Mouse (Mus musculus) kidney, postnatal 4 days (tissue): ENCODE results near the gene Fam126a.

Source experiments
- DNase-seq, 2 experiments: peaks; one replicate each; pipeline ENCODE4 v3.0.0; 2021; ENCODE audit warnings: mixed read lengths in 2 of 2

Gene Fam126a

GRCm38 (mm10) chr5:24030579-24030969 lies at the start of gene Fam126a:
Fam126a (minus strand) TSS chr5:24030690.
- DNase-seq = peak; percentile 91 to 96

DNA sequence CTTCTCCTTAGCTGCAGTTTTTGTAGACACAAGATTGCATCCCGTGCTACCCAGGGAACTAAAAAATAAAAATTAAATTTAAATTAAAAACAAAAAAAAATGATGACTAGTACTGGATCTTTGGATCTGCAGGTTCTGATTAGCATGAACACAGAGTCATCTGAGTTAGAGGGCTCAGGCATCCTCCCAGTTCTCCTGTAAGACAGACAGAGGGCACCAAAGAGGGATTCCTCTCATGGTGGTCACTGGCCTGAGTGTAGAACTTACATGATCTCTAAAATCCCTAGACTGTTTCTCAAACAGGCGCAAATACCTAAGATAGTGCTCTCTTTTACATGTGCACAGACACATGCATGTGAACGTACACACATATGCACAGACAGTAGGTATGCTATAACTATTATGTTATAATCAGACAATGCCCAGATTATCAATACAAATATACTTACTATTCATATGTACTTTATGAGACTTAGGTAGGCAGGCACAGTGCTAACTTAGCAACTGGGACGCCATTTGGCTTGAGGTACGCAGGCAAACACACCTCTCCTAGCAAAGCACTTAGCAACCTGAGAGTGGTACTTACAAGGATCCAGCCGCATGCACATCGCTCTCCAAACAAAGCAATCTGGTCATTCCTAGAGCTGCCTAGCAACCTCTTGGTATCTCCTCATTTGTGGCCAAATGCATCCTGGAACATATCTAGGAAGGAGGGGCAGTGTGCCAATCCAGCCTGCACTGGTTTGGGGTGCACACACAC lies 48.1 kb upstream of the Fam126a start:
- no peak for DNase-seq

GRCm38 (mm10) chr5:24077739-24078306 lies 47.3 kb upstream of the Fam126a start:
- no peak for DNase-seq

GRCm38 (mm10) chr5:24076986-24077718 lies 46.7 kb upstream of the Fam126a start:
- peak; percentile 81 to 87 for DNase-seq

- no peak for DNase-seq
Measured at GRCm38 (mm10) chr5:24072031-24072430, 41.5 kb upstream of the Fam126a start.

GRCm38 (mm10) chr5:24068955-24069354 lies 38.5 kb upstream of the Fam126a start:
- DNase-seq = no peak

GRCm38 (mm10) chr5:24063545-24063944 lies 33.1 kb upstream of the Fam126a start:
- DNase-seq = no peak

GRCm38 (mm10) chr5:24063034-24063433 lies 32.5 kb upstream of the Fam126a start:
- DNase-seq = no peak

GRCm38 (mm10) chr5:24060949-24061348 lies 30.5 kb upstream of the Fam126a start:
- no peak for DNase-seq

GRCm38 (mm10) chr5:24057592-24057991 lies 27.1 kb upstream of the Fam126a start:
- peak; percentile 13 to 31 for DNase-seq

GRCm38 (mm10) chr5:24056865-24057264 lies 26.4 kb upstream of the Fam126a start:
- no peak for DNase-seq

GRCm38 (mm10) chr5:24054382-24054781 lies 23.9 kb upstream of the Fam126a start:
- DNase-seq = no peak

- DNase-seq = peak; percentile 63 to 66
Measured at GRCm38 (mm10) chr5:24053245-24054190, 23.0 kb upstream of the Fam126a start.

GRCm38 (mm10) chr5:24051755-24052675 lies 21.5 kb upstream of the Fam126a start:
- DNase-seq = no peak

DNA sequence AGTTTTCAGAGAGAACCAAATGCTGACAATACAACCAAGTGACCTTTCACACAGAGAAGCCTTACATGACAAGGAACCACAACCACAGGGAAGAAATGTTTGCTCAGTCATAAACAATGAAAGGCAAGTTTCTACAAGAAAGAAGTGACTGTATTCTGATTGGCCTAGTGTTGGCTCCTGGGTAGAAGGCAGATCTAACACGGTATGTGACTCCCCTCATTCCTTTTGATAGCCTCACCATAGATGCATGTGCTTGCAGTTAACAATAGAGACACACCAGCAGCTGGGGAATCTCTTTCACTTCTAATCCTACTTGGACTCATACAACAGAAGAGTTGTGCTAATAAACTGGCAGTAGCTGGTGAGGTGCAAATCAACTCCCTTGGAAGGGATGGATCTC lies 17.3 kb upstream of the Fam126a start:
- no peak for DNase-seq

- DNase-seq = no peak
Measured at GRCm38 (mm10) chr5:24047001-24047400, 16.5 kb upstream of the Fam126a start.

- peak in 1 of 2 experiments; percentile 16 for DNase-seq
Measured at GRCm38 (mm10) chr5:24045998-24046631, 15.6 kb upstream of the Fam126a start.

- no peak for DNase-seq
Measured at GRCm38 (mm10) chr5:24044387-24044786, 13.9 kb upstream of the Fam126a start.

- no peak for DNase-seq
Measured at GRCm38 (mm10) chr5:24043367-24043766, 12.9 kb upstream of the Fam126a start.

- DNase-seq = no peak
Measured at GRCm38 (mm10) chr5:24041341-24041852, 10.9 kb upstream of the Fam126a start.

- DNase-seq = no peak
Measured at GRCm38 (mm10) chr5:24040601-24041000, 10.1 kb upstream of the Fam126a start.
